Mouse (Mus musculus) brain, embryonic 14.5 days (tissue): ENCODE data around the gene Sod1.

ENCODE experiments used
- CTCF ChIP-seq: fragments of 200-500 bp; IDR thresholded peaks from 2 replicates; pipeline ENCODE4 v1.5.1; 2012; ENCODE audit warnings: inconsistent platforms, mild to moderate bottlenecking, moderate library complexity, borderline replicate concordance; ENCODE audit not compliant: insufficient read depth, insufficient read length; ENCODE audit errors: extremely low read depth
- POLR2A ChIP-seq: fragments of 200-500 bp; IDR thresholded peaks from 2 replicates; pipeline ENCODE4 v1.6.1; 2012; ENCODE audit warnings: mild to moderate bottlenecking, inconsistent platforms, borderline replicate concordance; ENCODE audit not compliant: poor library complexity, insufficient read depth, insufficient read length, severe bottlenecking; ENCODE audit errors: extremely low read depth

DNA sequence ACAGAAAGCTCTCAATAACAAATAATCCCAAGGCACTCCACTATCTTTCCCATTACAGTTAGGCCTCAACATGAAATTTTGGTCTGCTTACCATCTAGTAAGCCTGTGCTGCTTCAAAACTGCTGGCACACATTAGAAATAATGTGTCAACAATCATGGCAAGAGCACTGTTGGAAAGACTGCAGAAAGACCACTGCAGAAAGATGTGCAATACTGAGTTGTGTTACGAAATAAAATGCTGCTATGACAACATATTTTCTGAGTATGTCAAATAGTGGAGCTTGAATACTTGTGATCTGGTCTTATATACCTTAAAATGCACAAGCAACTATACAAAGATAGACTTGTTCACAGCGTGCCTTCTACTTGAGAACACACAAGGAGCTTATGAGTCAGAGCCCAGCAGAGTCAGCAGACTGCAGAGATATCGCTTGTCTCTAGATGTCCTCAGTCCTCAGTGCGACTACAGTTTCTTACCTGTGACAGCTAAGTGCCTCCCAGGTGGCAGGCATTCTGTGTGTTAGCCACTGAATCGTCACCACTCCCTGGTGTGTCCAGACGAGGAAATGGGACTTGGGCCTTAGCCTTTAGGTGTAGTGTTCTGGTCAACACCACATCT, 18.7 kb downstream of the Sod1 start:
- TF ChIP-seq POLR2A (no peak), CTCF (no peak)
